11 mouse cellular contexts compared by ENCODE assay signal in the genomic region with DNA sequence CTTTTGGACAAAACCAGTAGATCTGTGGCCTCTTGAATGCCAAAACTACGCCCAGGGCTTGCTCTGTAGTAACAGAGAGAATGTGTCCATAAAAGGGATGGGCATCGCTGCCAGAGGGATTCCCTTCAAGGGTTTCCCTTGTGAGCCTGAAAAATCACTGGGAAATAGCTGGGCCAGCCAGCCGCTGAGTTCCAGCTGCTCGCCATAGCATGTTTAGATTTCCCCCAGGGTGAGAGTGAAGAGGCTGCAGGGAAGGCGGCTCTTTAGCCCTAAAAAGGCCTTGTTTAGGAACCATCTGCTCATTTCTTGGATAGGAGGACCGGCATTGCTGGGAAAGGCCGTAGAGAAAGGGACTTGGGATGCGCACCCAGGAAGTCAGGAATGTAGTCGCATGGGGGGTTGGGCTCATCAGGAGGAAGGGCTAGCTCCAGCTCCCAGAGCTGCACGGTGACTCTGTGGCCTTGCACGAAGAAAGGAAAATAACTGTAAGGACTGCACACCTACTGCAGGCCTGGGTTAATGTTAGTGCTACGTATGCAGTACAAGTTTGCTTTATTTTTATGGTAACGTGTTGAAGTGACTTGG. TPM values are rescaled to one million over a fixed set of nuclear protein-coding genes. Genes with fewer than 3 reads are reported as not detected.
DNase-seq lines count a peak whose midpoint lies in the region; ATAC-seq and TF ChIP-seq lines count a peak whose summit lies in the region.
"Had no signal": no experiment of that assay in that cellular context is flagged by ENCODE, and none has a peak within 500 bp of the region (broad histone marks: within the 10 kb centered on the region; RNA-seq: fewer than 3 reads in every experiment).

No protein-coding gene starts in this region.

- no peak overlapping the region for H3K4me3 ChIP-seq in forebrain, embryonic 10.5 days
- H3K4me3 ChIP-seq in forebrain, embryonic 14.5 days (ENCODE audit: low read depth, low read length), result no peak overlapping the region
- no peak overlapping the region for H3K4me3 ChIP-seq in lung, embryonic 16.5 days (ENCODE audit: low read length)
- no peak overlapping the region for H3K4me3 ChIP-seq in lung, adult 2 months (replicated peaks; ENCODE audit: extremely low read depth, low read depth, low read length)
- H3K4me3 ChIP-seq in intestine, embryonic 15.5 days (replicated peaks), result no peak overlapping the region
- H3K4me3 ChIP-seq in stomach, embryonic 14.5 days (ENCODE audit: low read depth, low read length), result no peak overlapping the region
- H3K4me3 ChIP-seq: forebrain, embryonic 12.5 days; limb, embryonic 15.5 days; megakaryocyte, embryonic 14.5 days had no signal

- H3K27ac ChIP-seq in forebrain, embryonic 10.5 days, result 0 out of 2 replicates have a peak overlapping the region, but pooled peaks have one; percentile 25
- H3K27ac ChIP-seq in forebrain, embryonic 14.5 days (ENCODE audit: low read depth, low read length), result no peak overlapping the region
- peak overlapping the region; percentile 86 for H3K27ac ChIP-seq in lung, embryonic 16.5 days (ENCODE audit: low read length)
- H3K27ac ChIP-seq in intestine, embryonic 15.5 days, result peak overlapping the region; percentile 80
- H3K27ac ChIP-seq in stomach, embryonic 14.5 days (ENCODE audit: low read length), result peak overlapping the region; percentile 85
- H3K27ac ChIP-seq: forebrain, embryonic 12.5 days; limb, embryonic 15.5 days had no signal

- DNase-seq in forebrain, embryonic 10.5 days (ENCODE audit: extremely low spot score, low spot score), result peak; percentile 9
- DNase-seq in forebrain, embryonic 14.5 days (ENCODE audit: low spot score), result no peak
- DNase-seq in lung, adult 2 months, result no peak
- DNase-seq in cerebellum, adult 18-20 months, result no peak

- no peaks in the 10 kb centered on the region for H3K9me3 ChIP-seq in forebrain, embryonic 10.5 days
- H3K9me3 ChIP-seq in forebrain, embryonic 14.5 days (replicated peaks; ENCODE audit: control insufficient read depth, low read length), result no peaks in the 10 kb centered on the region
- H3K9me3 ChIP-seq in lung, embryonic 16.5 days (ENCODE audit: control insufficient read depth, low read length), result no peaks in the 10 kb centered on the region
- no peaks in the 10 kb centered on the region for H3K9me3 ChIP-seq in intestine, embryonic 15.5 days
- no peaks in the 10 kb centered on the region for H3K9me3 ChIP-seq in stomach, embryonic 14.5 days (ENCODE audit: control insufficient read depth, low read depth, low read length)
- H3K9me3 ChIP-seq: forebrain, embryonic 12.5 days; limb, embryonic 15.5 days had no signal

- no peaks in the 10 kb centered on the region for H3K36me3 ChIP-seq in forebrain, embryonic 10.5 days (replicated peaks)
- H3K36me3 ChIP-seq in forebrain, embryonic 14.5 days (ENCODE audit: control insufficient read depth, insufficient read depth, low read length), result no peaks in the 10 kb centered on the region
- no peaks in the 10 kb centered on the region for H3K36me3 ChIP-seq in lung, embryonic 16.5 days (ENCODE audit: control insufficient read depth, insufficient read depth, low read length)
- H3K36me3 ChIP-seq in intestine, embryonic 15.5 days, result no peaks in the 10 kb centered on the region
- no peaks in the 10 kb centered on the region for H3K36me3 ChIP-seq in stomach, embryonic 14.5 days (ENCODE audit: control insufficient read depth, insufficient read depth, low read length)
- H3K36me3 ChIP-seq: forebrain, embryonic 12.5 days; limb, embryonic 15.5 days had no signal

- ATAC-seq in forebrain, embryonic 14.5 days, result no peak
- ATAC-seq in lung, embryonic 16.5 days (ENCODE audit: low read depth), result peak; percentile 68
- peak; percentile 72 for ATAC-seq in intestine, embryonic 15.5 days
- ATAC-seq in stomach, embryonic 14.5 days (ENCODE audit: insufficient number of reproducible peaks, insufficient read depth, low FRiP score, low read depth), result no peak
- ATAC-seq in erythroid progenitor cell, adult 5-6 weeks (replicated peaks; ENCODE audit: low FRiP score, poor library complexity, severe bottlenecking), result no peak

- no peak for TF ChIP-seq POLR2A in lung, adult 2 months (IDR thresholded peaks at IDR 0.05; ENCODE audit: borderline replicate concordance, extremely low read depth, low read depth, low read length)

- 59% methylated on average over 13 of the region's 13 CpGs for WGBS in forebrain, embryonic 10.5 days
- 63% methylated on average over 13 of the region's 13 CpGs for WGBS in forebrain, embryonic 14.5 days
- WGBS in lung, embryonic 16.5 days, result 44% methylated on average over 13 of the region's 13 CpGs
- 61% methylated on average over 13 of the region's 13 CpGs for WGBS in lung, adult 2 months
- WGBS in intestine, embryonic 15.5 days, result 35% methylated on average over 13 of the region's 13 CpGs
- 44% methylated on average over 13 of the region's 13 CpGs for WGBS in stomach, embryonic 14.5 days

- TF ChIP-seq CTCF in lung, adult 2 months (IDR thresholded peaks at IDR 0.05; ENCODE audit: insufficient read depth, low read length), result no peak

- H3K4me2 ChIP-seq in forebrain, embryonic 14.5 days (ENCODE audit: low read length), result no peak overlapping the region
- H3K4me2 ChIP-seq in lung, embryonic 16.5 days (ENCODE audit: low read depth, low read length), result 0 out of 2 replicates have a peak overlapping the region, but pooled peaks have one; percentile 6
- H3K4me2 ChIP-seq in intestine, embryonic 15.5 days (replicated peaks), result no peak overlapping the region
- no peak overlapping the region for H3K4me2 ChIP-seq in stomach, embryonic 14.5 days (replicated peaks; ENCODE audit: low read depth, low read length)
- H3K4me2 ChIP-seq: forebrain, embryonic 12.5 days; limb, embryonic 15.5 days had no signal

- no peaks in the 10 kb centered on the region for H3K27me3 ChIP-seq in forebrain, embryonic 10.5 days (ENCODE audit: poor library complexity, severe bottlenecking)
- H3K27me3 ChIP-seq in forebrain, embryonic 14.5 days (replicated peaks; ENCODE audit: control insufficient read depth, insufficient read depth, low read length), result no peaks in the 10 kb centered on the region
- H3K27me3 ChIP-seq in lung, embryonic 16.5 days (ENCODE audit: control insufficient read depth, insufficient read depth, low read depth, low read length), result no peaks in the 10 kb centered on the region
- no peaks in the 10 kb centered on the region for H3K27me3 ChIP-seq in intestine, embryonic 15.5 days (replicated peaks)
- H3K27me3 ChIP-seq in stomach, embryonic 14.5 days (ENCODE audit: control insufficient read depth, insufficient read depth, low read length), result no peaks in the 10 kb centered on the region
- H3K27me3 ChIP-seq: forebrain, embryonic 12.5 days; limb, embryonic 15.5 days had no signal

- H3K4me1 ChIP-seq in forebrain, embryonic 10.5 days, result peaks cover 23% of the 10 kb centered on the region
- peaks cover 3% of the 10 kb centered on the region; the same call in 1 of the 2 replicates for H3K4me1 ChIP-seq in forebrain, embryonic 14.5 days (ENCODE audit: control insufficient read depth, insufficient read depth, low read length)
- peaks cover 26% of the 10 kb centered on the region for H3K4me1 ChIP-seq in lung, embryonic 16.5 days (replicated peaks; ENCODE audit: control insufficient read depth, insufficient read depth, low read length)
- H3K4me1 ChIP-seq in lung, adult 2 months (ENCODE audit: control insufficient read depth, insufficient read depth, low read length), result peaks cover 3% of the 10 kb centered on the region
- H3K4me1 ChIP-seq in intestine, embryonic 15.5 days (replicated peaks), result peaks cover 14% of the 10 kb centered on the region
- peaks cover 18% of the 10 kb centered on the region for H3K4me1 ChIP-seq in stomach, embryonic 14.5 days (ENCODE audit: control insufficient read depth, insufficient read depth, low read length)

- H3K9ac ChIP-seq in forebrain, embryonic 14.5 days (ENCODE audit: low read length), result no peak overlapping the region
- H3K9ac ChIP-seq in lung, embryonic 16.5 days (ENCODE audit: low read length), result 0 out of 2 replicates have a peak overlapping the region, but pooled peaks have one; percentile 1
- H3K9ac ChIP-seq in intestine, embryonic 15.5 days, result no peak overlapping the region; the same call in 1 of the 2 replicates
- no peak overlapping the region for H3K9ac ChIP-seq in stomach, embryonic 14.5 days (replicated peaks; ENCODE audit: low read depth, low read length)
- H3K9ac ChIP-seq: forebrain, embryonic 12.5 days; limb, embryonic 15.5 days had no signal

RNA-seq across cellular contexts. Expression of a gene that starts 49.8 kb away (rescaled TPM):
- polyA plus RNA-seq in forebrain, embryonic 10.5 days (2016; fragmentation: Nextera tagmentation; extraction: Ambion mirVana), result 135 and 143 TPM in 2 replicates
- 46.4 and 48.7 TPM in 2 replicates for polyA plus RNA-seq in forebrain, embryonic 14.5 days (2014; fragmentation: Nextera tagmentation; extraction: Ambion mirVana)
- 243 and 279 TPM in 2 replicates for polyA plus RNA-seq in lung, embryonic 16.5 days (2015; fragmentation: Nextera tagmentation; extraction: Ambion mirVana)
- polyA plus RNA-seq in lung, adult 2 months (2012; rRNA removed), result 24.4 and 37.4 TPM in 2 replicates
- polyA plus RNA-seq in intestine, embryonic 15.5 days (2015; fragmentation: Nextera tagmentation; extraction: Ambion mirVana), result 338 and 366 TPM in 2 replicates
- polyA plus RNA-seq in stomach, embryonic 14.5 days (2014; fragmentation: Nextera tagmentation; extraction: Ambion mirVana), result 366 and 368 TPM in 2 replicates
- total RNA-seq in erythroid progenitor cell, adult 5-6 weeks (2015; ENCODE audit: low replicate concordance), result 1.8 and 4.2 TPM in 2 replicates
- 2.0 and 2.6 TPM in 2 replicates for total RNA-seq in erythroid progenitor cell, adult 5-6 weeks (2017; ENCODE audit: low replicate concordance)

Comparison
In these comparisons a context has a peak if more than half of its experiments do, and no peak if none do; other contexts are left out.
1. ATAC-seq: peak in lung, embryonic 16.5 days (single experiment) and intestine, embryonic 15.5 days (single experiment); none in forebrain, embryonic 14.5 days (single experiment), stomach, embryonic 14.5 days (single experiment) and erythroid progenitor cell, adult 5-6 weeks (single experiment).